Mouse (Mus musculus): ENCODE data around the gene Spg7. TPM values are rescaled to one million over a fixed set of nuclear protein-coding genes. Genes with fewer than 3 reads are reported as not detected.

The Spg7 gene
- total RNA-seq, 1 experiment from 2014 or later, result 76.3 TPM

GRCm38 (mm10) chr8:123108010-123108409 is 45.3 kb downstream of the Spg7 start:
- no peak for ATAC-seq (replicated peaks in 1 of 2; ENCODE audit: insufficient read depth in 1 of 2, low FRiP score in 2 of 2, low TSS enrichment in 1 of 2, low read depth in 1 of 2, poor library complexity in 2 of 2, severe bottlenecking in 2 of 2)

GRCm38 (mm10) chr8:123108953-123109352 is 46.2 kb downstream of the Spg7 start:
- ATAC-seq (replicated peaks in 1 of 2; ENCODE audit: insufficient read depth in 1 of 2, low FRiP score in 2 of 2, low TSS enrichment in 1 of 2, low read depth in 1 of 2, poor library complexity in 2 of 2, severe bottlenecking in 2 of 2), result no peak

- peak; percentile 82 to 88 for ATAC-seq (replicated peaks in 1 of 2; ENCODE audit: insufficient read depth in 1 of 2, low FRiP score in 2 of 2, low TSS enrichment in 1 of 2, low read depth in 1 of 2, poor library complexity in 2 of 2, severe bottlenecking in 2 of 2)
Measured at GRCm38 (mm10) chr8:123110649-123111048, 47.9 kb downstream of the Spg7 start.

GRCm38 (mm10) chr8:123112892-123113291 is 50.1 kb downstream of the Spg7 start:
- ATAC-seq (replicated peaks in 1 of 2; ENCODE audit: insufficient read depth in 1 of 2, low FRiP score in 2 of 2, low TSS enrichment in 1 of 2, low read depth in 1 of 2, poor library complexity in 2 of 2, severe bottlenecking in 2 of 2), result no peak

GRCm38 (mm10) chr8:123113908-123114469 is 51.2 kb downstream of the Spg7 start:
- no peak for ATAC-seq (replicated peaks in 1 of 2; ENCODE audit: insufficient read depth in 1 of 2, low FRiP score in 2 of 2, low TSS enrichment in 1 of 2, low read depth in 1 of 2, poor library complexity in 2 of 2, severe bottlenecking in 2 of 2)

GRCm38 (mm10) chr8:123114644-123115043 is 51.9 kb downstream of the Spg7 start:
- ATAC-seq (replicated peaks in 1 of 2; ENCODE audit: insufficient read depth in 1 of 2, low FRiP score in 2 of 2, low TSS enrichment in 1 of 2, low read depth in 1 of 2, poor library complexity in 2 of 2, severe bottlenecking in 2 of 2), result no peak

- ATAC-seq (replicated peaks in 1 of 2; ENCODE audit: insufficient read depth in 1 of 2, low FRiP score in 2 of 2, low TSS enrichment in 1 of 2, low read depth in 1 of 2, poor library complexity in 2 of 2, severe bottlenecking in 2 of 2), result no peak
Measured at GRCm38 (mm10) chr8:123117127-123117731, 54.5 kb downstream of the Spg7 start, which contains the start of gene Cpne7. TSS of gene Cpne7 (plus strand) at chr8:123117374.

- no peak for ATAC-seq (replicated peaks in 1 of 2; ENCODE audit: insufficient read depth in 1 of 2, low FRiP score in 2 of 2, low TSS enrichment in 1 of 2, low read depth in 1 of 2, poor library complexity in 2 of 2, severe bottlenecking in 2 of 2)
Measured at GRCm38 (mm10) chr8:123117744-123118143, 55.0 kb downstream of the Spg7 start.

- no peak for ATAC-seq (replicated peaks in 1 of 2; ENCODE audit: insufficient read depth in 1 of 2, low FRiP score in 2 of 2, low TSS enrichment in 1 of 2, low read depth in 1 of 2, poor library complexity in 2 of 2, severe bottlenecking in 2 of 2)
Measured at GRCm38 (mm10) chr8:123122059-123122458, 59.3 kb downstream of the Spg7 start.

- ATAC-seq (replicated peaks in 1 of 2; ENCODE audit: insufficient read depth in 1 of 2, low FRiP score in 2 of 2, low TSS enrichment in 1 of 2, low read depth in 1 of 2, poor library complexity in 2 of 2, severe bottlenecking in 2 of 2), result no peak
Measured at GRCm38 (mm10) chr8:123122670-123123069, 59.9 kb downstream of the Spg7 start.

- peak in 1 of 2 experiments; percentile 65; a peak in 2 of 4 replicates for ATAC-seq (replicated peaks in 1 of 2; ENCODE audit: insufficient read depth in 1 of 2, low FRiP score in 2 of 2, low TSS enrichment in 1 of 2, low read depth in 1 of 2, poor library complexity in 2 of 2, severe bottlenecking in 2 of 2)
Measured at GRCm38 (mm10) chr8:123126193-123126816, 63.6 kb downstream of the Spg7 start.

- ATAC-seq (replicated peaks in 1 of 2; ENCODE audit: insufficient read depth in 1 of 2, low FRiP score in 2 of 2, low TSS enrichment in 1 of 2, low read depth in 1 of 2, poor library complexity in 2 of 2, severe bottlenecking in 2 of 2), result no peak
Measured at GRCm38 (mm10) chr8:123131041-123131440, 68.3 kb downstream of the Spg7 start.

- ATAC-seq (replicated peaks in 1 of 2; ENCODE audit: insufficient read depth in 1 of 2, low FRiP score in 2 of 2, low TSS enrichment in 1 of 2, low read depth in 1 of 2, poor library complexity in 2 of 2, severe bottlenecking in 2 of 2), result no peak
Measured at GRCm38 (mm10) chr8:123132953-123133352, 70.2 kb downstream of the Spg7 start.

GRCm38 (mm10) chr8:123134149-123134713 is 71.5 kb downstream of the Spg7 start:
- no peak for ATAC-seq (replicated peaks in 1 of 2; ENCODE audit: insufficient read depth in 1 of 2, low FRiP score in 2 of 2, low TSS enrichment in 1 of 2, low read depth in 1 of 2, poor library complexity in 2 of 2, severe bottlenecking in 2 of 2)

GRCm38 (mm10) chr8:123135406-123135805 is 72.7 kb downstream of the Spg7 start:
- no peak for ATAC-seq (replicated peaks in 1 of 2; ENCODE audit: insufficient read depth in 1 of 2, low FRiP score in 2 of 2, low TSS enrichment in 1 of 2, low read depth in 1 of 2, poor library complexity in 2 of 2, severe bottlenecking in 2 of 2)

GRCm38 (mm10) chr8:123135806-123136205 is 73.1 kb downstream of the Spg7 start:
- no peak for ATAC-seq (replicated peaks in 1 of 2; ENCODE audit: insufficient read depth in 1 of 2, low FRiP score in 2 of 2, low TSS enrichment in 1 of 2, low read depth in 1 of 2, poor library complexity in 2 of 2, severe bottlenecking in 2 of 2)

- no peak for ATAC-seq (replicated peaks in 1 of 2; ENCODE audit: insufficient read depth in 1 of 2, low FRiP score in 2 of 2, low TSS enrichment in 1 of 2, low read depth in 1 of 2, poor library complexity in 2 of 2, severe bottlenecking in 2 of 2)
Measured at GRCm38 (mm10) chr8:123136287-123136686, 73.5 kb downstream of the Spg7 start.

- peak in 1 of 2 experiments; percentile 15; a peak in 1 of 4 replicates for ATAC-seq (replicated peaks in 1 of 2; ENCODE audit: insufficient read depth in 1 of 2, low FRiP score in 2 of 2, low TSS enrichment in 1 of 2, low read depth in 1 of 2, poor library complexity in 2 of 2, severe bottlenecking in 2 of 2)
Measured at GRCm38 (mm10) chr8:123137645-123138077, 74.9 kb downstream of the Spg7 start.
